Mouse (Mus musculus) CD4-positive helper T cell, adult 2 months (primary cell): ENCODE measurements around the gene Olfr279.

ENCODE experiments used
- DNase-seq: peaks from one replicate; pipeline ENCODE4 v3.0.0-alpha.2; 2012; ENCODE audit warnings: low read depth, missing footprints, low spot score

Gene Olfr279

GRCm38 (mm10) chr15:98546843-98547242 lies 54.6 kb downstream of the Olfr279 start:
- DNase-seq = no peak
